Comparison of ENCODE assay signal across 12 mouse cellular contexts in the genomic region with DNA sequence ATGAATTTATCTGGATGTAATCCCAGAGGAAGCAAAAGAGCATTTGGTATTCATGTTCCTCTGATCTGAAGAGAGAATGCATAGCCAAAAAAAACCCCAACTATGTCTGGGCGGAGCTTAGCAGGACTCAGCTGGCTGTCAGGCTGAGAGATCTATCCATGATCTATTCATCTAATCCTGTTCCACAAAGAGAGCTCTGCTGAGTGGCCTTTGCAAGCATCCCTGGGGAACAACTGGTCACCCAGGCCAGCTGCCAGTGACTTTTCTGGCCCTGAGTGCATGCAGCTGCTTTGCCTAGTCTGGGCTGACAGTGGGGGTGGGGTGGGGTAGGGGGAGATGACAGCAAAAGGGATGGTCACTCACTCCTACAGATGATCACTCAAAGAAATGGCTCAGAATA.
DNase-seq lines count a peak whose midpoint lies in the region; ATAC-seq and TF ChIP-seq lines count a peak whose summit lies in the region.
"Had no signal": no experiment of that assay in that cellular context is flagged by ENCODE, and none has a peak within 500 bp of the region (broad histone marks: within the 10 kb centered on the region; RNA-seq: fewer than 3 reads in every experiment).

No protein-coding gene starts in this region.

- H3K36me3 ChIP-seq in heart, adult 2 months (ENCODE audit: control insufficient read depth, insufficient read depth, low read length) = no peaks in the 10 kb centered on the region
- peaks cover 20% of the 10 kb centered on the region for H3K36me3 ChIP-seq in kidney, embryonic 15.5 days
- H3K36me3 ChIP-seq: liver, embryonic 15.5 days had no signal

- H3K9me3 ChIP-seq in kidney, embryonic 15.5 days (replicated peaks) = peaks cover 22% of the 10 kb centered on the region
- H3K9me3 ChIP-seq: liver, embryonic 15.5 days had no signal

- H3K27ac ChIP-seq in heart, adult 2 months = no peak overlapping the region; the same call in 1 of the 2 replicates
- 0 out of 2 replicates have a peak overlapping the region, but pooled peaks have one; percentile 45 for H3K27ac ChIP-seq in embryonic fibroblast, embryonic 13.5 days (ENCODE audit: insufficient read depth, low read length)
- no peak overlapping the region for H3K27ac ChIP-seq in kidney, embryonic 15.5 days
- H3K27ac ChIP-seq: liver, embryonic 15.5 days; neural tube, embryonic 12.5 days had no signal

- peak; percentile 33 to 44 for DNase-seq in heart, adult 2 months
- DNase-seq in heart, adult 8-10 months (ENCODE audit: low spot score) = no peak
- peak; percentile 45 for DNase-seq in 3134 (ENCODE audit: extremely low read depth, insufficient read length, low spot score)
- DNase-seq in layer of hippocampus, adult 9-11 months = no peak
- no peak for DNase-seq in urinary bladder, postnatal 14 days (ENCODE audit: low spot score)
- DNase-seq in urinary bladder, adult 2 months (ENCODE audit: low spot score) = no peak
- DNase-seq: right cerebral cortex, postnatal 4 days; thymus, postnatal 25 days had no signal

- TF ChIP-seq POLR2A in heart, adult 2 months (IDR thresholded peaks at IDR 0.05; ENCODE audit: insufficient read depth, low read depth, low read length) = no peak
- no peak for TF ChIP-seq POLR2A in embryonic fibroblast, embryonic 13.5 days (IDR thresholded peaks at IDR 0.05; ENCODE audit: low read depth, low read length)

- TF ChIP-seq EP300 in heart, adult 2 months (IDR thresholded peaks at IDR 0.05; ENCODE audit: insufficient read depth, low read depth, low read length) = no peak

- no peaks in the 10 kb centered on the region for H3K4me1 ChIP-seq in heart, adult 2 months (ENCODE audit: control insufficient read depth, insufficient read depth, low read length)
- no peaks in the 10 kb centered on the region for H3K4me1 ChIP-seq in embryonic fibroblast, embryonic 13.5 days (ENCODE audit: control insufficient read depth, insufficient read depth, low read length)
- H3K4me1 ChIP-seq in kidney, embryonic 15.5 days = peaks cover 12% of the 10 kb centered on the region
- H3K4me1 ChIP-seq: liver, embryonic 15.5 days had no signal

- H3K9ac ChIP-seq in heart, adult 2 months (ENCODE audit: low read depth, low read length) = no peak overlapping the region
- H3K9ac ChIP-seq in kidney, embryonic 15.5 days = no peak overlapping the region
- H3K9ac ChIP-seq: liver, embryonic 15.5 days; neural tube, embryonic 12.5 days had no signal

- no peaks in the 10 kb centered on the region for H3K79me2 ChIP-seq in heart, adult 2 months (replicated peaks; ENCODE audit: control insufficient read depth, insufficient read depth, low read length)

- TF ChIP-seq CTCF in heart, adult 2 months (IDR thresholded peaks at IDR 0.05) = no peak
- TF ChIP-seq CTCF in embryonic fibroblast, embryonic 13.5 days (IDR thresholded peaks at IDR 0.05; ENCODE audit: borderline replicate concordance, insufficient read depth, low read length) = no peak

- intact Hi-C loops in heart, adult 2 months (cut with DNase I) = no loop called here

- no peak overlapping the region for H3K4me2 ChIP-seq in kidney, embryonic 15.5 days
- H3K4me2 ChIP-seq: liver, embryonic 15.5 days; neural tube, embryonic 12.5 days had no signal

- H3K4me3 ChIP-seq in heart, adult 2 months = no peak overlapping the region
- no peak overlapping the region for H3K4me3 ChIP-seq in embryonic fibroblast, embryonic 13.5 days (ENCODE audit: insufficient read depth, low read length)
- H3K4me3 ChIP-seq in kidney, embryonic 15.5 days (replicated peaks) = no peak overlapping the region
- H3K4me3 ChIP-seq: liver, embryonic 15.5 days; neural tube, embryonic 12.5 days had no signal

- WGBS in heart, adult 2 months = 76% methylated on average over 1 of the region's 1 CpGs
- WGBS in kidney, embryonic 15.5 days = 80% methylated on average over 1 of the region's 1 CpGs

- 0 out of 2 replicates have a peak, but pooled peaks have one; percentile 43 for ATAC-seq in kidney, embryonic 15.5 days (replicated peaks; ENCODE audit: low FRiP score)

- no peaks in the 10 kb centered on the region for H3K27me3 ChIP-seq in heart, adult 2 months (ENCODE audit: control insufficient read depth, insufficient read depth, low read length)
- no peaks in the 10 kb centered on the region for H3K27me3 ChIP-seq in kidney, embryonic 15.5 days
- H3K27me3 ChIP-seq: liver, embryonic 15.5 days; neural tube, embryonic 12.5 days had no signal

Comparison
In these comparisons a context has a peak if more than half of its experiments do, and no peak if none do; other contexts are left out.
1. DNase-seq: peak in heart, adult 2 months (2 of 2) and 3134 (single experiment); none in heart, adult 8-10 months (single experiment), layer of hippocampus, adult 9-11 months (single experiment), urinary bladder, postnatal 14 days (single experiment) and urinary bladder, adult 2 months (single experiment).